ENCODE assay signal across 2 mouse cellular contexts in the genomic region with DNA sequence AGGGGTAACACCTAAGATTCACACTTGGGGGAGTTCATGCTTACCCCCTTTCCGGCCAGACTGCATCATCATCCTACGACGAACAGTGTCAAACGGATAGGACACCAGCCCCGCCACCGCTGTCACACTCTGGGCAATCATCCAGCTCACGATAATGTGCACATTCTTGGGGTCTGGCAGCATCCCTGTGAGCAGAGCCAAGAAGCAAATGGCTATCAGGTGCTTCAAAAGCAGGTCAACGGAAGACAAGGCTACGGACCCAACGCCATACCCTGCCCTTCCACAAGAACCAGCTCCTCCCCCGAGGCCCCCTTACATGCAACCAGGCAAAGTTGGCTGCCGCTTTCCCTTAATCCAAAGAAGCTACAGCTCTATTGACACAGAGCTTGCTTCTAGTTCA.
TF ChIP-seq lines count a peak whose summit lies in the region.

No protein-coding gene starts in this region.

TF ChIP-seq in CH12.LX, 34 proteins besides CTCF, POLR2A, EP300 and RAD21:
- TF ChIP-seq UBTF (IDR thresholded peaks at IDR 0.05; ENCODE audit: low read depth, low read length) = no peak
- no peak for TF ChIP-seq CHD1 (IDR thresholded peaks at IDR 0.05; ENCODE audit: low read depth, low read length)
- no peak for TF ChIP-seq ZKSCAN1 (IDR thresholded peaks at IDR 0.05; ENCODE audit: borderline replicate concordance, low read depth, low read length)
- TF ChIP-seq IRF4 (IDR thresholded peaks at IDR 0.05; ENCODE audit: low read depth, low read length) = no peak
- TF ChIP-seq SMC3 (IDR thresholded peaks at IDR 0.05; ENCODE audit: low read depth, low read length) = no peak
- no peak for TF ChIP-seq BHLHE40 (IDR thresholded peaks at IDR 0.05; ENCODE audit: low read depth, low read length)
- no peak for TF ChIP-seq ELF1 (IDR thresholded peaks at IDR 0.05; ENCODE audit: low read depth, low read length)
- TF ChIP-seq SIN3A (IDR thresholded peaks at IDR 0.05; ENCODE audit: low read length) = no peak
- TF ChIP-seq CHD2 (IDR thresholded peaks at IDR 0.05; ENCODE audit: low read length) = no peak
- no peak for TF ChIP-seq PAX5 (IDR thresholded peaks at IDR 0.05; ENCODE audit: low read length)
- TF ChIP-seq MAX (IDR thresholded peaks at IDR 0.05; ENCODE audit: low read length) = no peak
- TF ChIP-seq MAZ (IDR thresholded peaks at IDR 0.05; ENCODE audit: low read depth, low read length) = no peak
- no peak for TF ChIP-seq NRF1 (IDR thresholded peaks at IDR 0.05; ENCODE audit: low read depth, low read length)
- no peak for TF ChIP-seq KAT2A (IDR thresholded peaks at IDR 0.05; ENCODE audit: insufficient replicate concordance, low read length)
- no peak for TF ChIP-seq JUN (IDR thresholded peaks at IDR 0.05; ENCODE audit: insufficient read depth, low read depth, low read length)
- TF ChIP-seq TCF12 (IDR thresholded peaks at IDR 0.05; ENCODE audit: low read depth, low read length) = no peak
- TF ChIP-seq POLR2AphosphoS2 (IDR thresholded peaks at IDR 0.05; ENCODE audit: low read depth, low read length) = no peak
- no peak for TF ChIP-seq USF2 (conservative IDR thresholded peaks at IDR 0.05; ENCODE audit: low read depth, low read length)
- TF ChIP-seq JUND (conservative IDR thresholded peaks at IDR 0.05; ENCODE audit: low read depth, low read length) = no peak

TF ChIP-seq in MEL, 35 proteins besides CTCF, POLR2A, EP300 and RAD21:
- TF ChIP-seq USF2 (IDR thresholded peaks at IDR 0.05; ENCODE audit: borderline replicate concordance in 1 of 2, insufficient read depth in 1 of 2, low read depth in 1 of 2, low read length in 2 of 2) = no peak
- TF ChIP-seq MXI1 (IDR thresholded peaks at IDR 0.05; ENCODE audit: low read depth, low read length) = no peak
- TF ChIP-seq ZNF384 (IDR thresholded peaks at IDR 0.05; ENCODE audit: low read depth, low read length) = no peak
- TF ChIP-seq NRF1 (IDR thresholded peaks at IDR 0.05; ENCODE audit: insufficient read depth, low read depth, low read length, poor library complexity, severe bottlenecking) = no peak
- no peak for TF ChIP-seq RCOR1 (IDR thresholded peaks at IDR 0.05; ENCODE audit: low read depth, low read length)
- no peak for TF ChIP-seq USF1 (IDR thresholded peaks at IDR 0.05; ENCODE audit: low read depth, low read length)
- TF ChIP-seq POLR2AphosphoS5 (IDR thresholded peaks at IDR 0.05; ENCODE audit: borderline replicate concordance, low read depth, low read length) = no peak
- no peak for TF ChIP-seq ZKSCAN1 (IDR thresholded peaks at IDR 0.05; ENCODE audit: low read depth, low read length)
- TF ChIP-seq ZC3H11A (IDR thresholded peaks at IDR 0.05; ENCODE audit: low read depth, low read length) = no peak
- TF ChIP-seq MYC (IDR thresholded peaks at IDR 0.05; ENCODE audit: low read depth, low read length) = no peak
- no peak for TF ChIP-seq ETS1 (IDR thresholded peaks at IDR 0.05; ENCODE audit: low read depth, low read length)
- TF ChIP-seq MAZ (IDR thresholded peaks at IDR 0.05; ENCODE audit: low read depth, low read length) = no peak
- TF ChIP-seq NELFE (IDR thresholded peaks at IDR 0.05; ENCODE audit: low read depth, low read length) = no peak
- no peak for TF ChIP-seq SMC3 (IDR thresholded peaks at IDR 0.05; ENCODE audit: low read depth, low read length)
- no peak for TF ChIP-seq MYB (IDR thresholded peaks at IDR 0.05; ENCODE audit: low read depth, low read length)
- no peak for TF ChIP-seq TBP (IDR thresholded peaks at IDR 0.05; ENCODE audit: low read depth, low read length)
- TF ChIP-seq POLR2AphosphoS2 (IDR thresholded peaks at IDR 0.05; ENCODE audit: low read length) = no peak
- no peak for TF ChIP-seq JUND (IDR thresholded peaks at IDR 0.05; ENCODE audit: low read depth, low read length)
- TF ChIP-seq MAX (IDR thresholded peaks at IDR 0.05; ENCODE audit: low read length) = no peak
- no peak for TF ChIP-seq GABPA (IDR thresholded peaks at IDR 0.05; ENCODE audit: low read depth, low read length)
